Mouse (Mus musculus) thymus, adult 2 months (tissue): ENCODE results near the gene Xrcc4. TPM values are rescaled to one million over a fixed set of nuclear protein-coding genes. Genes with fewer than 3 reads are reported as not detected.

Experiments
- DNase-seq: peaks from one replicate; pipeline ENCODE4 v3.0.0; 2021
- H3K27ac ChIP-seq: fragments of 200-500 bp; 2 replicates; pipeline ENCODE4 v1.5.1; 2012; ENCODE audit warnings: low read length, control low read depth; ENCODE audit not compliant: control insufficient read depth, insufficient read depth
- H3K27me3 ChIP-seq: fragments of 200-500 bp; 2 replicates; pipeline ENCODE4 v1.6.1; 2012; ENCODE audit warnings: mild to moderate bottlenecking, low read length, moderate library complexity, mixed read lengths; ENCODE audit not compliant: control insufficient read depth, insufficient read depth
- H3K36me3 ChIP-seq: fragments of 200-500 bp; 2 replicates; pipeline ENCODE4 v1.6.1; 2012; ENCODE audit warnings: mild to moderate bottlenecking, low read length, moderate library complexity; ENCODE audit not compliant: control insufficient read depth, insufficient read depth
- H3K4me1 ChIP-seq: fragments of 200-500 bp; replicated peaks from 2 replicates; pipeline ENCODE4 v1.6.1; 2012; ENCODE audit warnings: low read length; ENCODE audit not compliant: control insufficient read depth, insufficient read depth
- H3K4me3 ChIP-seq: fragments of 200-500 bp; 2 replicates; pipeline ENCODE4 v1.5.1; 2012; ENCODE audit warnings: mild to moderate bottlenecking, low read length, control low read depth, moderate library complexity; ENCODE audit not compliant: control insufficient read depth, insufficient read depth
- CTCF ChIP-seq: fragments of 200-500 bp; IDR thresholded peaks from 2 replicates; pipeline ENCODE4 v1.5.1; 2012; ENCODE audit warnings: mild to moderate bottlenecking, control low read depth, low read length, moderate library complexity, borderline replicate concordance; ENCODE audit not compliant: control insufficient read depth, poor library complexity, insufficient read depth; ENCODE audit errors: extremely low read depth
- POLR2A ChIP-seq: fragments of 200-500 bp; IDR thresholded peaks from 2 replicates; pipeline ENCODE4 v1.6.1; 2012; ENCODE audit warnings: mild to moderate bottlenecking, low read length, control low read depth, moderate library complexity; ENCODE audit not compliant: control insufficient read depth, poor library complexity, insufficient read depth; ENCODE audit errors: extremely low read depth
- WGBS: fragments of 180-500 bp; shearing (Covaris S2); methylation state at CpG from one replicate; pipeline ENCODE4 v1.1.7; 2018; 5-methylcytosine and 5-hydroxymethylcytosine counted together
- polyA plus RNA-seq: library from polyadenylated mRNA; depleted of rRNA; stranded (reverse); fragments of >200 nt; gene quantifications from 2 replicates; pipeline ENCODE4 v1.2.3, GENCODE M21; 2012

Gene Xrcc4
- polyA plus RNA-seq, 1 experiment, result 1.9 TPM

DNA sequence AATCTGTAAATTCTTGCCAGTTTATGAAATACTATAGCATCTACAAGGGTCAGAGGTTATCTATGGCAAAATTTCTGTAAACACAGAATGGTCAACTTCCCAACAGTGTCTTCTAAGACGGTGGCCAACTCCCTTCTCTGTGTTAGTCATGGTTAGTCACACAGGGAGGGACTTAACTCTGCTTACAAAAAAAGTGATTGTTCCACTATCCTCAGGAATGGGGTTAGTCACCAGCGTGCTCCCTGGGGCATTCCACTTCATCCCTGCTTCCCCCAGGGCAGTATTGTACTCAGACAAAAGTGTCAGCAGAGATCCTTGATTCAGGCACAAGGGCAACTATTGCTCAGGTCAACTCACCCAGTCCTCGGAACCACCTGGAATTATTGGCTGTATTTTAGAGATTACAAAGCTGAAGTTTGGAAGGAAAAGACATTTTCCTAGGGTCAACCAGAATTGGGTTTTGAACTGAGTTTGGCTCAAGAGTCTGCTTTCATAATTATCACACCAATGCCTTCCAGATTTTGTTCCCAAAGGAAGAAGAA lies 260.9 kb downstream of the Xrcc4 start:
- Histone ChIP-seq H3K4me3 (no peak overlapping the region), H3K27me3 (no peaks in the 10 kb centered on the region), H3K36me3 (no peaks in the 10 kb centered on the region), H3K27ac (no peak overlapping the region), H3K4me1 (no peaks in the 10 kb centered on the region)
- no peak for DNase-seq
- no peak for TF ChIP-seq POLR2A
- no peak for TF ChIP-seq CTCF
- WGBS, result 70% methylated on average over 3 of the region's 3 CpGs

DNA sequence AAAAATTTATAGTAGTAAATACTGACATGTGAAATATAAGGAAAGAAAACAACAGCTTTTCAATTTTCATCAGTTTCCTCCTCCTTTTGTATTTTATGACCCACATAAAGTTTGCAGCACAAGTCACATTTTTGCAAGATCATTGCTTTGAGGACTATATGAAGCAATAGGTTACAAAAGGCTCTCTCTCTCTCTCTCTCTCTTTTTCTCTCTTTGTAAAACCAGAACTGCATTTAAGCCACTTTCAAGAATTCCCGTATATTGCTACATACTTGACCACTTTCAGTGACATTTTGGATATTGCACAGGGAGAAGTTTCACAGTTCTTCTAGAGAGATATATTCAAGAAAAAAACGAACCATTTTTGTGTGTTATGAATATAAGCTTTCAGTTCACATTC lies 261.6 kb downstream of the Xrcc4 start:
- DNase-seq, result no peak
- TF ChIP-seq POLR2A (no peak), CTCF (no peak)
- H3K4me3 ChIP-seq, result no peak overlapping the region
- H3K27me3 ChIP-seq, result no peaks in the 10 kb centered on the region
- 92% methylated on average over 2 of the region's 2 CpGs for WGBS
- no peaks in the 10 kb centered on the region for H3K4me1 ChIP-seq
- no peaks in the 10 kb centered on the region for H3K36me3 ChIP-seq
- no peak overlapping the region for H3K27ac ChIP-seq

DNA sequence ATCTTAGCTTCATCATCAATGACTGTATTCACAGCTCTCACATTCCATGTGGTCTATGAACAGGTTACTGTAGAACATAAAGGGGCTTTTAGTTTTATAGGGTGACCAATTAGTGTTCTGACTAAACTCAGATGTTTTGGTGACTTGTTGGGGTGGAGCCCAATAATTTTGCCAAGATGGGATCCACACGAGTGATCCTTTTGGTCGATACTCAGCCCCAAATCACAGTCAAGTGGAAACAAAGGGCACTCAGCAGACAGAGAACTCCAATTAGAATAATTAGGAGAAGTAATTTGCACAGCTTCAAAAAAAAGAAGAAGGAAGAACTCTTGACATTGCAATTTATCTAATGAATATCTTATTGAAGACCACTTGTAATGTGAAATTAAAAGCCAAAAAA lies 274.9 kb downstream of the Xrcc4 start:
- TF ChIP-seq POLR2A, result no peak
- TF ChIP-seq CTCF, result no peak
- Histone ChIP-seq H3K27ac (no peak overlapping the region), H3K4me3 (no peak overlapping the region), H3K36me3 (no peaks in the 10 kb centered on the region), H3K27me3 (no peaks in the 10 kb centered on the region), H3K4me1 (no peaks in the 10 kb centered on the region)
- 92% methylated on average over 2 of the region's 2 CpGs for WGBS
- DNase-seq, result no peak

DNA sequence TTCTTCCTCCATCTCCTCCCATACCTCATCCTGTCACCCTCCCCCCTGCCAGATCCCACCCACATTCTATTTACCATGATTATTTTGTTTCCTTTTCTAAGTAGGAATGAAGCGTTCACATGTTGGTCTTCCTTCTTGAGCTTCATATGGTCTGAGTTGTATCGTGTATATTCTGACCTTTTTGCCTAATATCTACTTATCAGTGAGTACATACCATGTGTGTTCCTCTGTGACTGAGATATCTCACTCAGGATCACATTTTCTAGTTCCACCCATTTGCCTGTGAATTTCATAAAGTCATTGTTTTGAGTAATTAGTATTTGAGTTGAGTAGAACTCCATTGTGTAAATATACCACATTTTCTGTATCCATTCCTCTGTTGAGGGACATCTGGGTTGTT lies 277.2 kb downstream of the Xrcc4 start:
- WGBS, result 88% methylated on average over 2 of the region's 2 CpGs
- DNase-seq, result no peak

DNA sequence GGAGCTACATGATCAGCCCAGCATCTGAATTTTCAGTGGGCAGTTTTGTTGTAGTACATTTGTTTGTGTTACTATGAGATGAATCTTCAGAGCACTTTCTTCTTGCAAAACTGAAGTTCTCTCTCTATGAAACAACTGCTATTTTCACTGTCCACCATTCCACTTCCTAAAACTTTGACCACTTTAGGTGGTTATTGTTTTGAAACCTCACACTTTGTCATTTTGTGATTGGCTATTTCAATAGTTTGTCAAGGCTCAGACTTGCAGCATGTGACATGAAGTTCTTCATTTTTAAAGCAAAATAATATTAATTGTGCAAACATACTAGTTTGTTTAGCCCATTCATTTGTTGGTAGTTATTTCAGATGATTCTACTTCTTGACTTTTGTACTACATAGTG lies 280.4 kb downstream of the Xrcc4 start:
- Histone ChIP-seq H3K36me3 (no peaks in the 10 kb centered on the region), H3K4me1 (no peaks in the 10 kb centered on the region), H3K27me3 (no peaks in the 10 kb centered on the region), H3K4me3 (no peak overlapping the region), H3K27ac (no peak overlapping the region)
- TF ChIP-seq CTCF (no peak), POLR2A (no peak)
- DNase-seq, result no peak

More for the DNA sequence above, 277.2 kb downstream of the Xrcc4 start:
- no peaks in the 10 kb centered on the region for H3K36me3 ChIP-seq
- no peak overlapping the region for H3K27ac ChIP-seq
- no peaks in the 10 kb centered on the region for H3K4me1 ChIP-seq
- H3K27me3 ChIP-seq, result no peaks in the 10 kb centered on the region
- no peak for TF ChIP-seq CTCF
- no peak for TF ChIP-seq POLR2A
- H3K4me3 ChIP-seq, result no peak overlapping the region

DNA sequence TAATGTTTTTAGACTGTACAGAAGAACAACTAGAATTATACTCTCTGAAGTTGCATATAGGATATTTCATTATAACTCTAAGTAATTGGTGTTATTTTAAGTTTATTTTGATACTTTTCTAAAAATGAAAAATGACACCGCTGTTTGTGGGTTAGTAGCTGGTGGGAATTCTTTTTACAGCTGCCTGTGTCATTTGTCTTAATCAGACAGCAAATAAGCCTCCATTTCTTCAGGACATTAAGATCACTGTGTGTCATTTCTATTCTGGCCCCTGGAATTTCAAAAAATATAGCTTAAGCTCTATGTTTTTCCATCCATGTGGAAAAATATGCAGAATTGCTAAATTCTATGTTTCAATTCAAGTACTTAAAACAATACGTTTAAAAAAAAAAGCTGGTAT lies 287.5 kb downstream of the Xrcc4 start:
- Histone ChIP-seq H3K27me3 (no peaks in the 10 kb centered on the region), H3K4me1 (no peaks in the 10 kb centered on the region), H3K27ac (no peak overlapping the region), H3K4me3 (no peak overlapping the region), H3K36me3 (no peaks in the 10 kb centered on the region)
- TF ChIP-seq CTCF (no peak), POLR2A (no peak)
- 91% methylated on average over 2 of the region's 2 CpGs for WGBS
- DNase-seq, result no peak

DNA sequence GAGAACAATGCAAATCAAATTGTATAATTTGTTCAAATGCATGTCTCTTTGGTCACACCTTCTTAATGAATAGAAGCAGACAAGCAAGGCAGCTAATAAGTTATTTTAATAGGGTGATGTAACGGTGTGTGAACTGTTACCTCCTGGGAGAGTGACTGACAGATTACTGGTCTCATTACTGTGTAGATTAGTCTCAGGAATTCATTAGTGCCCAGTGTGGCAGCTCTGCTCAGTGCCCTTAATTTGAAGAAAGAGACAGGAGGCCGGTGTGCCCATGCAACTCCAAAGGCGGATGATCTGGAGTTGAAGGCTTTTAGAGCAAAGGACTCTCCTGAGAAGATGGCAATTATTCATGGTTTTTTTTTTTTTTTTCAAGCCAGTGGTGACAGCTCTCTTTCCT lies 291.7 kb downstream of the Xrcc4 start:
- Histone ChIP-seq H3K4me3 (no peak overlapping the region), H3K27ac (no peak overlapping the region), H3K27me3 (no peaks in the 10 kb centered on the region), H3K4me1 (no peaks in the 10 kb centered on the region), H3K36me3 (no peaks in the 10 kb centered on the region)
- WGBS, result 94% methylated on average over 3 of the region's 3 CpGs
- DNase-seq, result no peak
- TF ChIP-seq CTCF (no peak), POLR2A (no peak)
